Mouse (Mus musculus) kidney, embryonic 14.5 days (tissue): ENCODE results near the gene Cdc45. TPM values are rescaled to one million over a fixed set of nuclear protein-coding genes. Genes with fewer than 3 reads are reported as not detected.

Experiments used
- ATAC-seq: fragments of 200-750 bp; cut with Nextera tagmentation; 2 replicates; pipeline ENCODE4 v1.8.0; 2017; ENCODE audit warnings: moderate number of reproducible peaks, mild to moderate bottlenecking, moderate TSS enrichment, moderate library complexity; ENCODE audit not compliant: low FRiP score, low TSS enrichment
- H3K27ac ChIP-seq: fragments of 300-500 bp; sonication (generic); 2 replicates; pipeline ENCODE4 v1.5.1; 2014; ENCODE audit warnings: low read depth, mild to moderate bottlenecking, low read length, moderate library complexity, mixed read lengths
- H3K27me3 ChIP-seq: fragments of 300-500 bp; sonication (generic); 2 replicates; pipeline ENCODE4 v1.6.1; 2014; ENCODE audit warnings: mild to moderate bottlenecking, low read length; ENCODE audit not compliant: control insufficient read depth, insufficient read depth
- H3K36me3 ChIP-seq: fragments of 300-500 bp; sonication (generic); 2 replicates; pipeline ENCODE4 v1.6.1; 2014; ENCODE audit warnings: low read length, mixed read lengths; ENCODE audit not compliant: control insufficient read depth, insufficient read depth
- H3K4me1 ChIP-seq: fragments of 300-500 bp; sonication (generic); 2 replicates; pipeline ENCODE4 v1.6.1; 2014; ENCODE audit warnings: low read length, mixed read lengths; ENCODE audit not compliant: control insufficient read depth, insufficient read depth
- H3K4me2 ChIP-seq: fragments of 300-500 bp; sonication (generic); replicated peaks from 2 replicates; pipeline ENCODE4 v1.6.1; 2014; ENCODE audit warnings: low read depth, mild to moderate bottlenecking, low read length
- H3K4me3 ChIP-seq: fragments of 300-500 bp; sonication (generic); 2 replicates; pipeline ENCODE4 v1.5.1; 2014; ENCODE audit warnings: mild to moderate bottlenecking, low read length
- H3K9ac ChIP-seq: fragments of 300-500 bp; sonication (generic); 2 replicates; pipeline ENCODE4 v1.6.1; 2014; ENCODE audit warnings: low read depth, mild to moderate bottlenecking, low read length, moderate library complexity
- H3K9me3 ChIP-seq: fragments of 300-500 bp; sonication (generic); 2 replicates; pipeline ENCODE4 v1.6.1; 2016; ENCODE audit warnings: low read length; ENCODE audit not compliant: control insufficient read depth
- WGBS: fragments of 180-500 bp; shearing (Covaris S2); extraction: QIAGEN DNeasy Blood & Tissue Kit; methylation state at CpG from one replicate; pipeline ENCODE4 v1.1.7; 2014; 5-methylcytosine and 5-hydroxymethylcytosine counted together
- polyA plus RNA-seq: library from polyadenylated mRNA; unstranded; fragments of >200 nt; fragmentation: Nextera tagmentation; extraction: Ambion mirVana; gene quantifications from 2 replicates; pipeline ENCODE4 v1.2.1, GENCODE M21; 2014

The Cdc45 gene
- polyA plus RNA-seq, 1 experiment from 2014 or later: 63.0 TPM

GRCm38 (mm10) chr16:18778461-18778860 lies 33.3 kb downstream of the Cdc45 start:
- ATAC-seq: no peak
- WGBS: 58% methylated on average over 2 of the region's 2 CpGs
- Histone ChIP-seq H3K27me3 (peaks cover 45% of the 10 kb centered on the region), H3K4me2 (peak overlapping the region; percentile 76), H3K9ac (peak overlapping the region; percentile 73), H3K27ac (peak overlapping the region; percentile 47; the same call in 1 of the 2 replicates), H3K36me3 (peaks cover 21% of the 10 kb centered on the region; the same call in 1 of the 2 replicates), H3K4me1 (peaks cover 14% of the 10 kb centered on the region; the same call in 1 of the 2 replicates), H3K4me3 (peak overlapping the region; percentile 56), H3K9me3 (no peaks in the 10 kb centered on the region)

DNA sequence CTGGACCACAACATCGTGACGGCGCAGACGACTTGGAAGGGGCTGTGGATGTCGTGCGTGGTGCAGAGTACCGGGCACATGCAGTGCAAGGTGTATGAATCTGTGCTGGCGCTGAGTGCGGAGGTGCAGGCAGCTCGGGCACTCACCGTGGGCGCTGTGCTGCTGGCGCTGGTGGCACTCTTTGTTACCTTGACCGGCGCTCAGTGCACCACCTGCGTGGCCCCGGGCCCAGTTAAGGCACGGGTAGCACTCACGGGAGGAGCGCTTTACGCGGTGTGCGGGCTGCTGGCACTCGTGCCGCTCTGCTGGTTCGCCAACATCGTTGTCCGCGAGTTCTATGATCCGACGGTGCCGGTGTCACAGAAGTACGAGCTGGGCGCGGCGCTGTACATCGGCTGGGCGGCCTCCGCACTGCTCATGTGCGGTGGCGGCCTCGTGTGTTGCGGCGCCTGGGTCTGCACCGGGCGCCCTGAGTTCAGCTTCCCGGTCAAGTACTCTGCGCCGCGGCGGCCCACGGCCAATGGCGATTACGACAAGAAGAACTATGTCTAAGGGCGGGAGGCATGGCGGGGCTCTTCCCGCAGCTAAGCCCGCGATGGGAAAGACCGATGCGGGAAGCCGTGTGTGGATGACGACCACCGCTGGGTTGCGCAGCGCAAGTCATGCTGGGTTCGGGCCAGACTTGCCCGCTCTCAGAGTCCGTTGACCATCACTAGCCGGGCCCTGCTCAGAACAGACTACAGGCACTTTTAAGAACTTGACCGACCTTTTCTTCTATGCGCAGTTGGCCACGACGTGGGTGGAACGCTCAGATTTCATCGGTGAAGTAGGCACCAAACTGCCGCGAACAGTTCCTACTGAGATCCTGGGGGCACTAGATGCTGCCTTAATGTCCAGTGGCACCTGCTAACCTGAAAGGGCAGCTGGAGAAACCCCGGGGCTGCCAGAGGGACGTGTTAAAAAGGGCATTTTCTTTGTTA lies 34.4 kb downstream of the Cdc45 start:
- Histone ChIP-seq H3K4me2 (peak overlapping the region; percentile 76), H3K27me3 (peaks cover 45% of the 10 kb centered on the region), H3K36me3 (peaks cover 15% of the 10 kb centered on the region; the same call in 1 of the 2 replicates), H3K4me1 (peaks cover 14% of the 10 kb centered on the region; the same call in 1 of the 2 replicates), H3K4me3 (peak overlapping the region; percentile 56), H3K9me3 (no peaks in the 10 kb centered on the region), H3K9ac (peak overlapping the region; percentile 73), H3K27ac (peak overlapping the region; percentile 30; the same call in 1 of the 2 replicates)
- 2% methylated on average over 80 of the region's 80 CpGs for WGBS
- peak; percentile 10 for ATAC-seq

GRCm38 (mm10) chr16:18776556-18777100 lies 35.2 kb downstream of the Cdc45 start, which contains the start of gene Cldn5:
Cldn5 (plus strand) TSS chr16:18776847.
- H3K27ac ChIP-seq: peak within 1 kb of the TSS; percentile 38; the same call in 1 of the 2 replicates
- H3K27me3 ChIP-seq: peaks cover 45% of the 10 kb centered on the region
- H3K4me1 ChIP-seq: peaks cover 9% of the 10 kb centered on the region; the same call in 1 of the 2 replicates
- peak within 1 kb of the TSS; percentile 76 for H3K4me2 ChIP-seq
- WGBS: 5% methylated on average over 19 of the region's 19 CpGs
- H3K9ac ChIP-seq: peak within 1 kb of the TSS; percentile 73
- H3K9me3 ChIP-seq: no peaks in the 10 kb centered on the region
- peak within 1 kb of the TSS; percentile 56 for H3K4me3 ChIP-seq
- peak; percentile 64 for ATAC-seq
- H3K36me3 ChIP-seq: peaks cover 11% of the 10 kb centered on the region; the same call in 1 of the 2 replicates

GRCm38 (mm10) chr16:18775621-18776555 lies 35.9 kb downstream of the Cdc45 start:
- Histone ChIP-seq H3K4me2 (peak overlapping the region; percentile 76), H3K36me3 (0 out of 2 replicates have a peak, but pooled peaks cover 3% of the 10 kb centered on the region), H3K4me1 (0 out of 2 replicates have a peak, but pooled peaks cover 8% of the 10 kb centered on the region), H3K9ac (peak overlapping the region; percentile 31; the same call in 1 of the 2 replicates), H3K27me3 (peaks cover 45% of the 10 kb centered on the region), H3K4me3 (peak overlapping the region; percentile 56; the same call in 1 of the 2 replicates), H3K9me3 (no peaks in the 10 kb centered on the region), H3K27ac (peak overlapping the region; percentile 38; the same call in 1 of the 2 replicates)
- no peak for ATAC-seq
- WGBS: 39% methylated on average over 18 of the region's 18 CpGs

DNA sequence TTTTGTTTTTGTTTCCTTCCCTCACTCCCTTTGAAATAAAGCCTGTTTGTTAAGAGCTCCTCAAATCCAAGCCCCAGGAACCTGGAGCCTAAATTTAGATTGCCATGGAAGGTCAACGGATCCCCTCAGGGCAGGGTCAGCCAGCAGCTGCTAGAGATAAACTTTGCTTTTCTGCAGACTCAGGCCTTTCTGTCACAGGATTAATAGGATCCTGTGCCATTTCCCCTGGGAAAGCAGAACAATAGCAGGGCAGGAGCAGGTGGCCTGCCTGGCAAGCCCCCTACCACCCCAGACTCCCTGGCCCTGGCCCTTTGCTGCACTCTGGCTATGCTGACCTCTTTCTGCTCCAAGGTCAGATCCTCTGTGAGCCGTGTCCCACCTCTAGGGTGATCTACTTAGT lies 37.9 kb downstream of the Cdc45 start:
- H3K4me1 ChIP-seq: 0 out of 2 replicates have a peak, but pooled peaks cover 8% of the 10 kb centered on the region
- 34% methylated on average over 2 of the region's 2 CpGs for WGBS
- no peaks in the 10 kb centered on the region for H3K36me3 ChIP-seq
- H3K27ac ChIP-seq: no peak overlapping the region
- no peak overlapping the region for H3K9ac ChIP-seq
- no peaks in the 10 kb centered on the region for H3K9me3 ChIP-seq
- H3K27me3 ChIP-seq: peaks cover 41% of the 10 kb centered on the region
- ATAC-seq: no peak
- no peak overlapping the region for H3K4me2 ChIP-seq
- no peak overlapping the region for H3K4me3 ChIP-seq

- WGBS: 71% methylated on average over 1 of the region's 1 CpGs
- H3K36me3 ChIP-seq: no peaks in the 10 kb centered on the region
- no peak overlapping the region for H3K27ac ChIP-seq
- H3K9ac ChIP-seq: no peak overlapping the region
- no peaks in the 10 kb centered on the region for H3K27me3 ChIP-seq
- no peak overlapping the region for H3K4me2 ChIP-seq
- H3K4me3 ChIP-seq: no peak overlapping the region
- H3K9me3 ChIP-seq: no peaks in the 10 kb centered on the region
- no peak for ATAC-seq
- no peaks in the 10 kb centered on the region for H3K4me1 ChIP-seq
These were observed 42.3 kb downstream of the Cdc45 start for GRCm38 (mm10) chr16:18769501-18769900.

DNA sequence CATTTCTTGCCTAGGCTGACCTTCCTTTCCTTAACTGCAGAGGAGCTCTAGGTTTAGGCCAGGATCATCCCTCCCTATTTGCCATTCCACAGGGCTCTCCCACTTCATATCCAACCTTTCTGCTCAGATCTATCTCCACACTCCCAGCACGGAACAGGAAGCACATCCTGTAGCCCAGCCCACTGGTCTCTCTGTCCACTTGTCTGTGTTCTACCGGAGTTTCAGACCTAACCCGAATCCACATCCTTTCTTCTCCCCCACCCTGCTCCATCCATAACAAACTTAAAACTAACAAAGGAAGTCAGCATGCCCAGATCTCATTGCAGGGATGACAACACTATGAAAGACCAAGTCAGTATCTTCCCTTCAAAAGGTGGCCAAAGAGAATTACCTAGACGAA lies 45.4 kb downstream of the Cdc45 start:
- Histone ChIP-seq H3K9ac (no peak overlapping the region), H3K27ac (no peak overlapping the region), H3K36me3 (no peaks in the 10 kb centered on the region), H3K9me3 (no peaks in the 10 kb centered on the region), H3K27me3 (no peaks in the 10 kb centered on the region), H3K4me3 (no peak overlapping the region), H3K4me2 (no peak overlapping the region), H3K4me1 (no peaks in the 10 kb centered on the region)
- 77% methylated on average over 4 of the region's 4 CpGs for WGBS
- ATAC-seq: no peak

DNA sequence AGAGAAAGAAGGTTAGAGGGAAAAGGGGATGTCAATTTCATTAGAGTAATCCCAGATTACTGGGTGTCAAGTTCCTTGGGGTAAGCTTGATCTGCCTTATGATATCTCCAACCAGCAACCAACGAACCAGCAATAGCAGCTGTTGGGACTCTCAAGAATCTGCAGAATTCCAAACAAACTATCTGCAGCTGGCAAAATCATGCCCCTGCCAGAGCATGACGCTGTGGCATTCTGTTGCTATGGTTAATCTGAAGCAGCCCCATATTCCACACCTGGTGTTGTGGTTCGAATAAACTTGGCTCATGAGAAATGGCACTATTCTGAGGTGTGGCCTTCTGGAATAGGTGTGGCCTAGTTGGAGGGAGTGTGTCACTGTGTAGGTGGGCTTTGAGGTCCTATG lies 48.8 kb downstream of the Cdc45 start:
- no peak overlapping the region for H3K27ac ChIP-seq
- H3K4me3 ChIP-seq: no peak overlapping the region
- no peaks in the 10 kb centered on the region for H3K4me1 ChIP-seq
- H3K9me3 ChIP-seq: no peaks in the 10 kb centered on the region
- H3K4me2 ChIP-seq: no peak overlapping the region
- WGBS: 83% methylated on average over 3 of the region's 3 CpGs
- H3K27me3 ChIP-seq: no peaks in the 10 kb centered on the region
- no peak for ATAC-seq
- no peaks in the 10 kb centered on the region for H3K36me3 ChIP-seq
- H3K9ac ChIP-seq: no peak overlapping the region
